Mouse (Mus musculus): ENCODE data around the gene Nosip. TPM values are rescaled to one million over a fixed set of nuclear protein-coding genes. Genes with fewer than 3 reads are reported as not detected.

The Nosip gene
- total and polyA plus RNA-seq, 2 experiments from 2014 or later, result 68.3 to 72.3 TPM

DNA sequence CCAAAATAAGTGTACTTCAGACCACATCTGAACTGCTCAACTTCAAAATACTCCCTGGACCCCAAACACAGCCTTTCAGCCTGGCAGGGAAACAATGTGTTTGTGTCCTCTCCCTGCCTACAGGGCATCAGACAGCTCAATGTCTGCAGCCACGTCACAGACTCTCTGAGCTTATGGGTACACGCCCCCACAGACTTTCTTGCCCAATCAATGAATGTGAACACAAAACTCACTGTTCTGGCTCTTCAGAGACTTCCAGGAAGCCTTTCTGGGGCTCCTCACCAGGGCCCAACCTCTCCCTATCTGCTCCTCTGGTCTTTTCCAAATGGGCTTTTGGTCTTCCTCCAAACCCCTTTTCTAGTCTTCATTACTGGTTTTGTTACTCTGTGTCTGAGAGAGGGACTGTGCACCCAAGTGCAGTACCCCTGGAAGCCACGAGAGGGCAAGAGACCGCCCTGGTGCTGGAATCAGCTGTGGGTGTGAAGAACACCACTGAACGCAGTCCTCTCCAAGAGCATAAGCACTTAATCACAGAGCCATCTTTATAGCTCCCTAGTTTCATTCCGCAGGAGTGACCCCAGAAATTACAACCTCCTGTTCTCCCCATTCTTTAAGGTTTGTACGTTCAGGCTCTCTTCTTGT, 24.4 kb upstream of the Nosip start:
- no peak for DNase-seq (ENCODE audit: low spot score)
- Histone ChIP-seq H3K9me3 (ENCODE audit: low read length) (no peaks in the 10 kb centered on the region), H3K27ac (ENCODE audit: low read depth, low read length) (no peak overlapping the region), H3K36me3 (ENCODE audit: insufficient read depth, low read length) (peaks cover 86% of the 10 kb centered on the region), H3K27me3 (ENCODE audit: insufficient read depth, low read length) (no peaks in the 10 kb centered on the region), H3K4me1 (ENCODE audit: insufficient read depth, low read length) (no peaks in the 10 kb centered on the region), H3K9ac (replicated peaks; ENCODE audit: low read length, poor library complexity, severe bottlenecking) (no peak overlapping the region), H3K4me2 (ENCODE audit: low read depth, low read length, poor library complexity, severe bottlenecking) (no peak overlapping the region), H3K4me3 (ENCODE audit: low read depth, low read length) (no peak overlapping the region)
- no peak for ATAC-seq (ENCODE audit: low FRiP score)
- peak; percentile 79 for TF ChIP-seq CTCF (IDR thresholded peaks at IDR 0.05)
- WGBS, result 69% methylated on average over 7 of the region's 7 CpGs

DNA sequence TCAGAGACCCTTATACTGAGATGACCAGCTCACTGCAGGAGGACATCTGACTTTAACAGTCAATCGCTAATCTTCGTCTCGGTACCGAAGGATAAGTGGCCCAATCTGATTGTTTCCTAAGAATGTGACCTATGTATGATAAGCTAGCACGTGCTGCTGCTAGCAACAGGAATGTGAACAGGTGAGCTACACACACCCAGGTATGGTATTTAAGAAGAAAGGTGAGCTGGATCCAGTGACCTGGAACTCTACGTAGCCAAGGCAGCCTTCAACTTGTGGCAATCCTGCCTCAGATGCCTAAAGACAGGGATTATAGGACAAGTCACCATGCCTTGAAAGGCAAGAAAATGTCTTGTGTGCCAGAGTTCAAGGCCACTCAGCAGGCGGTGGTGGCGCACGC, 23.8 kb upstream of the Nosip start:
- Histone ChIP-seq H3K27me3 (ENCODE audit: insufficient read depth, low read length) (no peaks in the 10 kb centered on the region), H3K9ac (replicated peaks; ENCODE audit: low read length, poor library complexity, severe bottlenecking) (no peak overlapping the region), H3K4me2 (ENCODE audit: low read depth, low read length, poor library complexity, severe bottlenecking) (no peak overlapping the region), H3K36me3 (ENCODE audit: insufficient read depth, low read length) (peaks cover 87% of the 10 kb centered on the region), H3K9me3 (ENCODE audit: low read length) (no peaks in the 10 kb centered on the region), H3K4me1 (ENCODE audit: insufficient read depth, low read length) (no peaks in the 10 kb centered on the region), H3K4me3 (ENCODE audit: low read depth, low read length) (no peak overlapping the region), H3K27ac (ENCODE audit: low read depth, low read length) (no peak overlapping the region)
- ATAC-seq (ENCODE audit: low FRiP score), result no peak
- no peak for DNase-seq (ENCODE audit: low spot score)
- TF ChIP-seq CTCF (IDR thresholded peaks at IDR 0.05), result no peak
- WGBS, result 97% methylated on average over 9 of the region's 9 CpGs

DNA sequence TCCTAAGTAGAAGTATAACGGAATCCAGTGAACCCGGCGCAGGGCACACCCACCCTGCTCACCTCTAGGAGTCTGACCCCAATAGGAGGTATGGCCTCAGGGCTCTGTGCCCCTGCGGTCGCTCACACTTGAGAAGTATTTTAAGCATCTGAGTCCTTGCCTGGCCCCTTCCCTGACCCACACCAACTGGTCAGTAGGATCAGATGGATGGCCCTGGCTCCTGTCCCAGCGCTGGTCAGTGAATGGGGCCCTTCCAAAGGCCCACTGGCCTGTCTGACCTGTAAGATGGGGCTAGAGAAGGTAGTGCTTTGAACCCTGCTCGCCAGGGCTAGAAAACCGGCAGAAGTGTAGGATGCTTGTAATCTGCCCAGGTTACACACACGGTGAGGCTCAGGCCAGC, 21.4 kb upstream of the Nosip start:
- H3K4me3 ChIP-seq (ENCODE audit: low read depth, low read length), result no peak overlapping the region
- H3K9ac ChIP-seq (replicated peaks; ENCODE audit: low read length, poor library complexity, severe bottlenecking), result 0 out of 2 replicates have a peak overlapping the region, but pooled peaks have one; percentile 24
- peaks cover 77% of the 10 kb centered on the region for H3K36me3 ChIP-seq (ENCODE audit: insufficient read depth, low read length)
- no peaks in the 10 kb centered on the region for H3K9me3 ChIP-seq (ENCODE audit: low read length)
- H3K4me2 ChIP-seq (ENCODE audit: low read depth, low read length, poor library complexity, severe bottlenecking), result no peak overlapping the region
- no peak for TF ChIP-seq CTCF (IDR thresholded peaks at IDR 0.05)
- no peaks in the 10 kb centered on the region for H3K4me1 ChIP-seq (ENCODE audit: insufficient read depth, low read length)
- H3K27ac ChIP-seq (ENCODE audit: low read depth, low read length), result no peak overlapping the region
- no peaks in the 10 kb centered on the region for H3K27me3 ChIP-seq (ENCODE audit: insufficient read depth, low read length)
- 93% methylated on average over 9 of the region's 9 CpGs for WGBS
- no peak for ATAC-seq (ENCODE audit: low FRiP score)
- no peak for DNase-seq (ENCODE audit: low spot score)

DNA sequence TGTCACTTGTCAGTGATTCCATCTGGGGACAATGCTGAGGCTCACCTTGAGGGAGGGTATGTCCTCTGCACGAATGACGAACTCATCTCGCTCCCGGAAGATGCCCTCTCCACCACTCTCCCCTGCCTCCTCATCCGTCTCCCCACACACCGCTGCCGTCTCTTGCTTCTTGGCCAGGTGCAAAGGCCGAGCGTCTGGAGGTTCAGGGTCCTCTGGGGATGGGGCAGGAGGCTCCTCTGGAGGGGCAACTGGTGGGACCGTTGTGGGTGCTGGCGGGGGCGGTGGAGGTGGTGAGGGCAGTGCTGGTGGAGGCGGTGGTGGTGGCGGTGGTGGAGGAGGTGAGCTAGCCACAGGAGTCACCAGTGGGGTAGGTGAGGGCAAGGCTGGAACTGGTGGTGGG, 18.9 kb upstream of the Nosip start:
- Histone ChIP-seq H3K27ac (ENCODE audit: low read depth, low read length) (no peak overlapping the region), H3K9ac (replicated peaks; ENCODE audit: low read length, poor library complexity, severe bottlenecking) (no peak overlapping the region), H3K27me3 (ENCODE audit: insufficient read depth, low read length) (no peaks in the 10 kb centered on the region), H3K9me3 (ENCODE audit: low read length) (no peaks in the 10 kb centered on the region), H3K4me3 (ENCODE audit: low read depth, low read length) (no peak overlapping the region), H3K36me3 (ENCODE audit: insufficient read depth, low read length) (peaks cover 81% of the 10 kb centered on the region), H3K4me1 (ENCODE audit: insufficient read depth, low read length) (no peaks in the 10 kb centered on the region), H3K4me2 (ENCODE audit: low read depth, low read length, poor library complexity, severe bottlenecking) (no peak overlapping the region)
- WGBS, result 96% methylated on average over 14 of the region's 14 CpGs
- TF ChIP-seq CTCF (IDR thresholded peaks at IDR 0.05), result no peak
- ATAC-seq (ENCODE audit: low FRiP score) (no peak), DNase-seq (ENCODE audit: low spot score) (no peak)

DNA sequence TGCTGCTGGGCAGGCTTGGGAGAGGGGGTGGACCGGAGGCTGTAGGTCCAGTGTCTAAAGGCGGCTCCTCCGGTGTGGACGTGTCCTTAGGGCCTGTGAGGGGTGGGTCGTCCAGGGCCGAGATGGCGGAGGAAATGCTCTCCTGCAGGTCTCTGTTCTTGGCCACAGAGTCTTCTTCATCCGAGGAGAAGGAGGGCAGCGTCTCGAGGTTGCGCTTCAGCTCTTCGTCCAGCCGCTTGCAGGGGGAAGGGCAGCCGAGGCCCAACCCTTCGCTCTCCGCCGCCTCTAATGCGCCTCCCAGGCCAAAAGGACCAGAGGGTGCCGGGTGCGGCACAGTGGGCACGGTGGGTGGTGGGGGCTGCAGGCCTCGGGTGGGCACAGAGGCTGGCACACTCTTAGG, 16.5 kb upstream of the Nosip start:
- H3K4me3 ChIP-seq (ENCODE audit: low read depth, low read length), result no peak overlapping the region
- H3K36me3 ChIP-seq (ENCODE audit: insufficient read depth, low read length), result peaks cover 84% of the 10 kb centered on the region
- no peak overlapping the region for H3K27ac ChIP-seq (ENCODE audit: low read depth, low read length)
- ATAC-seq (ENCODE audit: low FRiP score), result no peak
- H3K9me3 ChIP-seq (ENCODE audit: low read length), result no peaks in the 10 kb centered on the region
- 94% methylated on average over 22 of the region's 22 CpGs for WGBS
- H3K4me2 ChIP-seq (ENCODE audit: low read depth, low read length, poor library complexity, severe bottlenecking), result no peak overlapping the region
- no peaks in the 10 kb centered on the region for H3K4me1 ChIP-seq (ENCODE audit: insufficient read depth, low read length)
- H3K27me3 ChIP-seq (ENCODE audit: insufficient read depth, low read length), result no peaks in the 10 kb centered on the region
- TF ChIP-seq CTCF (IDR thresholded peaks at IDR 0.05), result no peak
- DNase-seq (ENCODE audit: low spot score), result no peak
- H3K9ac ChIP-seq (replicated peaks; ENCODE audit: low read length, poor library complexity, severe bottlenecking), result no peak overlapping the region

DNA sequence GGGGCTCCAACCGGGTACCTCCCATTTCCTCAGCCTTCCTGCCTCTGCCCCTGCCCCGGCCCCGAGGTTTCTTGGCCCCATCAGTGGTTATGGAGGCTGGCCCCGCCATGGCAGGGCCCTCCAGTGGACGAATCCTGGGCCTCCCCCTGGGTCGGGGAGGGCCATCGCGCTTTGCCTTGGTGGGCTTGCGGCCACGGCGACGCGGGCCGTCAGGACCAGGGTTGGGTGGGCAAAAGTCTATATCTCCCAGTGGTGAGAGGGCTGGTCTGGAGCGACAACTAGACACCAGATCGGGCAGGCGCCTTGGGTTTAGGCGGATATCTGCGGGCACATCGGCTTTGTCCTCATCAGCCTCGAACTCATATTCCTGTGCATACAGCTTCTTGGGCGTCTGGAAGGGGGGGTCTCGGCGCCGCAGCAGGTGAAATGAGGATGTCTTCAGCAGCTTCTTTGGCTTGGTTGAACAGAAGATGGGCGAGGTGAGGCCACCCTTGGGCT, 15.3 kb upstream of the Nosip start:
- ATAC-seq (ENCODE audit: low FRiP score) (no peak), DNase-seq (ENCODE audit: low spot score) (no peak)
- 95% methylated on average over 26 of the region's 26 CpGs for WGBS
- Histone ChIP-seq H3K4me2 (ENCODE audit: low read depth, low read length, poor library complexity, severe bottlenecking) (no peak overlapping the region), H3K9me3 (ENCODE audit: low read length) (no peaks in the 10 kb centered on the region), H3K27ac (ENCODE audit: low read depth, low read length) (no peak overlapping the region), H3K27me3 (ENCODE audit: insufficient read depth, low read length) (no peaks in the 10 kb centered on the region), H3K9ac (replicated peaks; ENCODE audit: low read length, poor library complexity, severe bottlenecking) (no peak overlapping the region), H3K4me3 (ENCODE audit: low read depth, low read length) (no peak overlapping the region), H3K4me1 (ENCODE audit: insufficient read depth, low read length) (0 out of 2 replicates have a peak, but pooled peaks cover 4% of the 10 kb centered on the region), H3K36me3 (ENCODE audit: insufficient read depth, low read length) (peaks cover 74% of the 10 kb centered on the region)
- TF ChIP-seq CTCF (IDR thresholded peaks at IDR 0.05), result no peak
